Mouse (Mus musculus): Measurements from ENCODE around the gene Dot1l. TPM values are rescaled to one million over a fixed set of nuclear protein-coding genes. Genes with fewer than 3 reads are reported as not detected.

The Dot1l gene
- polyA plus RNA-seq, 1 experiment from 2014 or later = 6.2 TPM

- peaks cover 6% of the 10 kb centered on the region; the same call in 1 of the 2 replicates for H3K4me1 ChIP-seq (replicated peaks; ENCODE audit: control insufficient read depth, insufficient read depth, low read length)
- no peak overlapping the region for H3K4me3 ChIP-seq (ENCODE audit: low read depth, low read length)
- H3K36me3 ChIP-seq (ENCODE audit: control insufficient read depth, insufficient read depth) = peaks cover 18% of the 10 kb centered on the region; the same call in 1 of the 2 replicates
- H3K27me3 ChIP-seq (replicated peaks; ENCODE audit: control insufficient read depth, insufficient read depth, low read length) = no peaks in the 10 kb centered on the region
- no peak for ATAC-seq
- 0 out of 2 replicates have a peak overlapping the region, but pooled peaks have one; percentile 21 for H3K27ac ChIP-seq (ENCODE audit: low read depth, low read length)
- TF ChIP-seq CTCF (IDR thresholded peaks at IDR 0.05; ENCODE audit: low read depth) = no peak
- no peaks in the 10 kb centered on the region for H3K9me3 ChIP-seq (ENCODE audit: control insufficient read depth)
- no peak overlapping the region for H3K9ac ChIP-seq (ENCODE audit: low read depth, low read length)
- 61% methylated on average over 5 of the region's 5 CpGs for WGBS
- no peak overlapping the region for H3K4me2 ChIP-seq (replicated peaks; ENCODE audit: low read depth)
Observed at GRCm38 (mm10) chr10:80736731-80737130, 18.3 kb upstream of the Dot1l start.

GRCm38 (mm10) chr10:80738657-80739056, 16.3 kb upstream of the Dot1l start:
- no peaks in the 10 kb centered on the region; the same call in 1 of the 2 replicates for H3K36me3 ChIP-seq (ENCODE audit: control insufficient read depth, insufficient read depth)
- ATAC-seq = no peak
- H3K4me3 ChIP-seq (ENCODE audit: low read depth, low read length) = no peak overlapping the region
- no peak overlapping the region for H3K27ac ChIP-seq (ENCODE audit: low read depth, low read length)
- H3K4me1 ChIP-seq (replicated peaks; ENCODE audit: control insufficient read depth, insufficient read depth, low read length) = peaks cover 6% of the 10 kb centered on the region; the same call in 1 of the 2 replicates
- no peak overlapping the region for H3K9ac ChIP-seq (ENCODE audit: low read depth, low read length)
- H3K27me3 ChIP-seq (replicated peaks; ENCODE audit: control insufficient read depth, insufficient read depth, low read length) = no peaks in the 10 kb centered on the region
- TF ChIP-seq CTCF (IDR thresholded peaks at IDR 0.05; ENCODE audit: low read depth) = peak; percentile 38
- no peaks in the 10 kb centered on the region for H3K9me3 ChIP-seq (ENCODE audit: control insufficient read depth)
- H3K4me2 ChIP-seq (replicated peaks; ENCODE audit: low read depth) = no peak overlapping the region
- 77% methylated on average over 1 of the region's 1 CpGs for WGBS

DNA sequence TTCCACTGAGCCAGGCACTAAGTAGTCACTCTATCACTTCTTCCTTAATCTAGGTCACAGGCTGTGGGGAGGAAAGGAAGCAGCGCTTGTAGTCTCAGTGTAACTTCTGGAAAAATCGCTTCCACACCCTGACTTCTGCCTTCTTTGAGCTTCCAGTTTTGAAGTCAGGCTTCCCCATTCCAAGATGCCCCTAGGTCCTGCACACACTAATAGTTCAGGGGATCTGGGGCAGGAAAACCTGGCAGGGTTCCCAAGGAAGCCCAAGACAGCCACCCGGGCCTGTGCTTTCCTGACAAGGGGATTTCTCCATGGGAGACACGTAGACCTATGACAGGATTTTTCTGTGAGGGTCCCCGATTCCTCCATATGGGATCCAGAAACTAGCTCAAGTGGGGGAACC, 13.9 kb upstream of the Dot1l start:
- no peak for TF ChIP-seq CTCF (IDR thresholded peaks at IDR 0.05; ENCODE audit: low read depth)
- peak overlapping the region; percentile 100 for H3K4me3 ChIP-seq (ENCODE audit: low read depth, low read length)
- H3K9me3 ChIP-seq (ENCODE audit: control insufficient read depth) = no peaks in the 10 kb centered on the region
- peaks cover 6% of the 10 kb centered on the region; the same call in 1 of the 2 replicates for H3K4me1 ChIP-seq (replicated peaks; ENCODE audit: control insufficient read depth, insufficient read depth, low read length)
- H3K9ac ChIP-seq (ENCODE audit: low read depth, low read length) = peak overlapping the region; percentile 99
- no peak for ATAC-seq
- H3K27ac ChIP-seq (ENCODE audit: low read depth, low read length) = peak overlapping the region; percentile 74; the same call in 1 of the 2 replicates
- H3K4me2 ChIP-seq (replicated peaks; ENCODE audit: low read depth) = peak overlapping the region; percentile 88
- WGBS = 11% methylated on average over 5 of the region's 5 CpGs
- H3K36me3 ChIP-seq (ENCODE audit: control insufficient read depth, insufficient read depth) = no peaks in the 10 kb centered on the region; the same call in 1 of the 2 replicates
- no peaks in the 10 kb centered on the region for H3K27me3 ChIP-seq (replicated peaks; ENCODE audit: control insufficient read depth, insufficient read depth, low read length)

GRCm38 (mm10) chr10:80741634-80742179, 13.3 kb upstream of the Dot1l start:
- Histone ChIP-seq H3K4me2 (replicated peaks; ENCODE audit: low read depth) (peak overlapping the region; percentile 88), H3K36me3 (ENCODE audit: control insufficient read depth, insufficient read depth) (no peaks in the 10 kb centered on the region; the same call in 1 of the 2 replicates), H3K4me1 (replicated peaks; ENCODE audit: control insufficient read depth, insufficient read depth, low read length) (peaks cover 6% of the 10 kb centered on the region; the same call in 1 of the 2 replicates), H3K27me3 (replicated peaks; ENCODE audit: control insufficient read depth, insufficient read depth, low read length) (no peaks in the 10 kb centered on the region), H3K27ac (ENCODE audit: low read depth, low read length) (peak overlapping the region; percentile 74), H3K4me3 (ENCODE audit: low read depth, low read length) (peak overlapping the region; percentile 100), H3K9ac (ENCODE audit: low read depth, low read length) (peak overlapping the region; percentile 99), H3K9me3 (ENCODE audit: control insufficient read depth) (no peaks in the 10 kb centered on the region)
- 0% methylated on average over 46 of the region's 46 CpGs for WGBS
- ATAC-seq = peak; percentile 37
- no peak for TF ChIP-seq CTCF (IDR thresholded peaks at IDR 0.05; ENCODE audit: low read depth)

- H3K4me1 ChIP-seq (replicated peaks; ENCODE audit: control insufficient read depth, insufficient read depth, low read length) = peaks cover 6% of the 10 kb centered on the region; the same call in 1 of the 2 replicates
- H3K9ac ChIP-seq (ENCODE audit: low read depth, low read length) = peak within 1 kb of the TSS; percentile 99
- WGBS = 2% methylated on average over 25 of the region's 25 CpGs
- H3K27me3 ChIP-seq (replicated peaks; ENCODE audit: control insufficient read depth, insufficient read depth, low read length) = no peaks in the 10 kb centered on the region
- peak; percentile 39; the same call in 1 of the 2 replicates for TF ChIP-seq CTCF (IDR thresholded peaks at IDR 0.05; ENCODE audit: low read depth)
- peak; percentile 98 for ATAC-seq
- H3K4me2 ChIP-seq (replicated peaks; ENCODE audit: low read depth) = peak within 1 kb of the TSS; percentile 88
- H3K4me3 ChIP-seq (ENCODE audit: low read depth, low read length) = peak within 1 kb of the TSS; percentile 100
- no peaks in the 10 kb centered on the region for H3K9me3 ChIP-seq (ENCODE audit: control insufficient read depth)
- peak within 1 kb of the TSS; percentile 74 for H3K27ac ChIP-seq (ENCODE audit: low read depth, low read length)
- no peaks in the 10 kb centered on the region for H3K36me3 ChIP-seq (ENCODE audit: control insufficient read depth, insufficient read depth)
Observed at GRCm38 (mm10) chr10:80742180-80742978, 12.6 kb upstream of the Dot1l start, which contains the start of gene Ap3d1. Gene Ap3d1, minus strand, starts transcription at chr10:80742264.

GRCm38 (mm10) chr10:80744262-80744661, 10.7 kb upstream of the Dot1l start:
- Histone ChIP-seq H3K4me1 (replicated peaks; ENCODE audit: control insufficient read depth, insufficient read depth, low read length) (peaks cover 6% of the 10 kb centered on the region; the same call in 1 of the 2 replicates), H3K27ac (ENCODE audit: low read depth, low read length) (no peak overlapping the region), H3K27me3 (replicated peaks; ENCODE audit: control insufficient read depth, insufficient read depth, low read length) (no peaks in the 10 kb centered on the region), H3K36me3 (ENCODE audit: control insufficient read depth, insufficient read depth) (no peaks in the 10 kb centered on the region), H3K4me2 (replicated peaks; ENCODE audit: low read depth) (no peak overlapping the region), H3K9ac (ENCODE audit: low read depth, low read length) (no peak overlapping the region), H3K4me3 (ENCODE audit: low read depth, low read length) (no peak overlapping the region), H3K9me3 (ENCODE audit: control insufficient read depth) (no peaks in the 10 kb centered on the region)
- no peak for TF ChIP-seq CTCF (IDR thresholded peaks at IDR 0.05; ENCODE audit: low read depth)
- WGBS = 35% methylated on average over 5 of the region's 5 CpGs
- peak; percentile 16; the same call in 1 of the 2 replicates for ATAC-seq

All from intestine, postnatal 0 days (tissue).